ENCODE assay signal across 19 mouse cellular contexts in genomic region chr9:108687686-108688085, GRCm38 (mm10). TPM values are rescaled to one million over a fixed set of nuclear protein-coding genes. Genes with fewer than 3 reads are reported as not detected.
A peak's percentile ranks its signal among the peaks of the same experiment; 100 is the strongest.
DNase-seq lines count a peak whose midpoint lies in the region; ATAC-seq and TF ChIP-seq lines count a peak whose summit lies in the region.
"Had no signal": no experiment of that assay in that cellular context is flagged by ENCODE, and none has a peak within 500 bp of the region (broad histone marks: within the 10 kb centered on the region; RNA-seq: fewer than 3 reads in every experiment).

No protein-coding gene starts in this region.

- no peak for TF ChIP-seq CTCF in intestine, postnatal 0 days (IDR thresholded peaks at IDR 0.05; ENCODE audit: low read depth)

- H3K27me3 ChIP-seq in intestine, postnatal 0 days (replicated peaks; ENCODE audit: control insufficient read depth, insufficient read depth, low read length) = no peaks in the 10 kb centered on the region
- no peaks in the 10 kb centered on the region for H3K27me3 ChIP-seq in intestine, embryonic 16.5 days (replicated peaks; ENCODE audit: control insufficient read depth, insufficient read depth, low read length)
- peaks cover 19% of the 10 kb centered on the region for H3K27me3 ChIP-seq in midbrain, embryonic 10.5 days (ENCODE audit: low read depth, poor library complexity, severe bottlenecking)
- no peaks in the 10 kb centered on the region for H3K27me3 ChIP-seq in midbrain, embryonic 14.5 days (ENCODE audit: control insufficient read depth, insufficient read depth, low read length)
- no peaks in the 10 kb centered on the region for H3K27me3 ChIP-seq in myocyte (ENCODE audit: control insufficient read depth, insufficient read depth, insufficient read length)
- H3K27me3 ChIP-seq: embryonic facial prominence, embryonic 12.5 days; forebrain, embryonic 13.5 days; limb, embryonic 13.5 days; Patski had no signal

- H3K4me3 ChIP-seq in intestine, postnatal 0 days (ENCODE audit: low read depth, low read length) = no peak overlapping the region
- no peak overlapping the region for H3K4me3 ChIP-seq in intestine, embryonic 16.5 days (ENCODE audit: low read length)
- H3K4me3 ChIP-seq in midbrain, embryonic 10.5 days = no peak overlapping the region
- no peak overlapping the region for H3K4me3 ChIP-seq in midbrain, embryonic 14.5 days (replicated peaks; ENCODE audit: low read depth, low read length)
- no peak overlapping the region for H3K4me3 ChIP-seq in myocyte
- H3K4me3 ChIP-seq: embryonic facial prominence, embryonic 12.5 days; erythroblast, embryonic 14.5 days; forebrain, embryonic 13.5 days; limb, embryonic 13.5 days had no signal

- peak; percentile 56 to 81 for DNase-seq in adrenal gland, adult (ENCODE audit: inconsistent age in 2 of 2, low spot score in 1 of 2)
- DNase-seq in adrenal gland, postnatal 4 days (ENCODE audit: low spot score in 2 of 2) = no peak
- DNase-seq in midbrain, embryonic 10.5 days (ENCODE audit: low spot score) = no peak
- no peak for DNase-seq in midbrain, embryonic 14.5 days
- no peak for DNase-seq in kidney, postnatal 36 days
- DNase-seq: cerebellum, adult 9-11 months; gastrocnemius, postnatal 36 days; heart, postnatal 14 days; kidney, adult 11 months; right cerebral cortex, adult 18-20 months had no signal

- no peak overlapping the region for H3K9ac ChIP-seq in intestine, postnatal 0 days (ENCODE audit: low read depth, low read length)
- H3K9ac ChIP-seq in intestine, embryonic 16.5 days (ENCODE audit: low read depth, low read length) = no peak overlapping the region
- H3K9ac ChIP-seq in midbrain, embryonic 14.5 days (replicated peaks; ENCODE audit: low read length) = no peak overlapping the region
- H3K9ac ChIP-seq: embryonic facial prominence, embryonic 12.5 days; forebrain, embryonic 13.5 days; limb, embryonic 13.5 days had no signal

- no peak overlapping the region for H3ac ChIP-seq in myocyte (ENCODE audit: control insufficient read depth, insufficient read length)

- H3K4me1 ChIP-seq in intestine, postnatal 0 days (replicated peaks; ENCODE audit: control insufficient read depth, insufficient read depth, low read length) = peaks cover 10% of the 10 kb centered on the region
- peaks cover 33% of the 10 kb centered on the region for H3K4me1 ChIP-seq in intestine, embryonic 16.5 days (ENCODE audit: control insufficient read depth, insufficient read depth, low read length)
- H3K4me1 ChIP-seq in midbrain, embryonic 10.5 days = peaks cover 65% of the 10 kb centered on the region
- H3K4me1 ChIP-seq in midbrain, embryonic 14.5 days (ENCODE audit: control insufficient read depth, insufficient read depth, low read length) = peaks cover 16% of the 10 kb centered on the region

- 0 out of 2 replicates have a peak overlapping the region, but pooled peaks have one; percentile 35 for H3K27ac ChIP-seq in intestine, postnatal 0 days (ENCODE audit: low read depth, low read length)
- no peak overlapping the region for H3K27ac ChIP-seq in intestine, embryonic 16.5 days (ENCODE audit: low read length)
- H3K27ac ChIP-seq in midbrain, embryonic 10.5 days (replicated peaks) = peak overlapping the region; percentile 74; the same call in 1 of the 2 replicates
- H3K27ac ChIP-seq in midbrain, embryonic 14.5 days (replicated peaks; ENCODE audit: low read depth, low read length) = no peak overlapping the region
- H3K27ac ChIP-seq: embryonic facial prominence, embryonic 12.5 days; forebrain, embryonic 13.5 days; limb, embryonic 13.5 days had no signal

- no peak overlapping the region for H3K4me2 ChIP-seq in intestine, postnatal 0 days (replicated peaks; ENCODE audit: low read depth)
- H3K4me2 ChIP-seq in intestine, embryonic 16.5 days (ENCODE audit: low read depth, low read length) = no peak overlapping the region
- no peak overlapping the region for H3K4me2 ChIP-seq in midbrain, embryonic 14.5 days (ENCODE audit: low read length)
- peak overlapping the region; percentile 58 for H3K4me2 ChIP-seq in myocyte (ENCODE audit: low read depth)
- H3K4me2 ChIP-seq: embryonic facial prominence, embryonic 12.5 days; forebrain, embryonic 13.5 days; limb, embryonic 13.5 days had no signal

- peaks cover 19% of the 10 kb centered on the region for H3K36me3 ChIP-seq in intestine, postnatal 0 days (ENCODE audit: control insufficient read depth, insufficient read depth)
- H3K36me3 ChIP-seq in intestine, embryonic 16.5 days (ENCODE audit: control insufficient read depth, insufficient read depth, low read length) = no peaks in the 10 kb centered on the region
- H3K36me3 ChIP-seq in midbrain, embryonic 10.5 days = peaks cover 25% of the 10 kb centered on the region
- peaks cover 10% of the 10 kb centered on the region for H3K36me3 ChIP-seq in midbrain, embryonic 14.5 days (ENCODE audit: control insufficient read depth, insufficient read depth, low read length)
- H3K36me3 ChIP-seq in myocyte (ENCODE audit: control insufficient read depth, insufficient read depth) = no peaks in the 10 kb centered on the region

- no peak for ATAC-seq in intestine, postnatal 0 days
- ATAC-seq in intestine, embryonic 16.5 days = no peak
- ATAC-seq in midbrain, embryonic 14.5 days (ENCODE audit: low FRiP score, low TSS enrichment) = no peak
- ATAC-seq: forebrain, embryonic 13.5 days; hindbrain, embryonic 16.5 days; Patski had no signal

- H3K79me2 ChIP-seq in myocyte (ENCODE audit: control insufficient read depth, insufficient read depth) = peaks cover 3% of the 10 kb centered on the region

- WGBS in intestine, postnatal 0 days = 45% methylated on average over 2 of the region's 2 CpGs
- 70% methylated on average over 2 of the region's 2 CpGs for WGBS in intestine, embryonic 16.5 days
- 70% methylated on average over 2 of the region's 2 CpGs for WGBS in midbrain, embryonic 10.5 days
- WGBS in midbrain, embryonic 14.5 days = 71% methylated on average over 2 of the region's 2 CpGs

- TF ChIP-seq POLR2A in myocyte (IDR thresholded peaks at IDR 0.05; ENCODE audit: insufficient read length, low read depth) = no peak

- H3K9me3 ChIP-seq in intestine, postnatal 0 days (ENCODE audit: control insufficient read depth) = no peaks in the 10 kb centered on the region
- H3K9me3 ChIP-seq in intestine, embryonic 16.5 days (ENCODE audit: control insufficient read depth, low read length) = no peaks in the 10 kb centered on the region
- H3K9me3 ChIP-seq in midbrain, embryonic 10.5 days (replicated peaks) = no peaks in the 10 kb centered on the region
- no peaks in the 10 kb centered on the region for H3K9me3 ChIP-seq in midbrain, embryonic 14.5 days (ENCODE audit: control insufficient read depth, low read length)
- H3K9me3 ChIP-seq: embryonic facial prominence, embryonic 12.5 days; forebrain, embryonic 13.5 days; limb, embryonic 13.5 days had no signal

TF ChIP-seq in myocyte, 11 proteins besides CTCF, POLR2A, EP300 and RAD21:
- TF ChIP-seq E2F4 (IDR thresholded peaks at IDR 0.05; ENCODE audit: insufficient read depth) (no peak), MAX (IDR thresholded peaks at IDR 0.05; ENCODE audit: low read depth) (no peak), REST (IDR thresholded peaks at IDR 0.05; ENCODE audit: insufficient read depth, insufficient read length) (no peak), SRF (IDR thresholded peaks at IDR 0.05; ENCODE audit: control insufficient read depth, insufficient read length, low read depth) (no peak), TCF3 (IDR thresholded peaks at IDR 0.05; ENCODE audit: insufficient read length, low read depth) (no peak), MYOD1 (IDR thresholded peaks at IDR 0.05; ENCODE audit: control insufficient read depth in 1 of 3, insufficient read length in 2 of 3, low read depth in 2 of 3) (no peak), CEBPB (IDR thresholded peaks at IDR 0.05; ENCODE audit: insufficient read depth, poor library complexity, severe bottlenecking) (no peak), POLR2AphosphoS2 (IDR thresholded peaks at IDR 0.05; ENCODE audit: insufficient read length, low read depth) (no peak), MYOG (IDR thresholded peaks at IDR 0.05; ENCODE audit: control insufficient read depth in 1 of 3, insufficient read depth in 1 of 3, insufficient read length in 2 of 3, low read depth in 2 of 3) (no peak), USF1 (IDR thresholded peaks at IDR 0.05; ENCODE audit: low read depth) (no peak), TCF12 (IDR thresholded peaks at IDR 0.05; ENCODE audit: insufficient read depth, poor library complexity, severe bottlenecking) (no peak)

RNA-seq across cellular contexts. Expression of gene Prkar2a, which starts 1.4 kb away (rescaled TPM):
- 10 to 100 TPM; 43.9 to 47.9 TPM for total RNA-seq in adrenal gland, postnatal 4 days (2021)
- polyA plus RNA-seq in intestine, postnatal 0 days (2015; fragmentation: Nextera tagmentation; extraction: Ambion mirVana) = 28.3 and 31.8 TPM in 2 replicates
- polyA plus RNA-seq in intestine, embryonic 16.5 days (2015; fragmentation: Nextera tagmentation; extraction: Ambion mirVana) = 32.8 and 36.9 TPM in 2 replicates
- polyA plus RNA-seq in midbrain, embryonic 10.5 days (2016; fragmentation: Nextera tagmentation; extraction: Ambion mirVana) = 34.6 and 40.8 TPM in 2 replicates
- polyA plus RNA-seq in midbrain, embryonic 14.5 days (2014; fragmentation: Nextera tagmentation; extraction: Ambion mirVana) = 53.8 and 68.1 TPM in 2 replicates
- 21.5 TPM for polyA plus RNA-seq in myocyte (2012; fragmentation: generic; extraction: Trizol)

RNA-seq across cellular contexts. Expression of gene Slc25a20, which starts 25.8 kb away (rescaled TPM):
- 100 to 1,000 TPM in 1 of 2 experiments, 10 to 100 TPM in 1; 92.7 to 115 TPM for total RNA-seq in adrenal gland, postnatal 4 days (2021)
- polyA plus RNA-seq in intestine, postnatal 0 days (2015; fragmentation: Nextera tagmentation; extraction: Ambion mirVana) = 159 TPM in 2 replicates
- polyA plus RNA-seq in intestine, embryonic 16.5 days (2015; fragmentation: Nextera tagmentation; extraction: Ambion mirVana) = 111 and 117 TPM in 2 replicates
- polyA plus RNA-seq in midbrain, embryonic 10.5 days (2016; fragmentation: Nextera tagmentation; extraction: Ambion mirVana) = 34.5 and 36.2 TPM in 2 replicates
- polyA plus RNA-seq in midbrain, embryonic 14.5 days (2014; fragmentation: Nextera tagmentation; extraction: Ambion mirVana) = 26.8 and 33.8 TPM in 2 replicates
- polyA plus RNA-seq in myocyte (2012; fragmentation: generic; extraction: Trizol) = 27.7 TPM

RNA-seq across cellular contexts. Expression of gene Arih2, which starts 38.5 kb away (rescaled TPM):
- 10 to 100 TPM; 80.1 to 80.7 TPM for total RNA-seq in adrenal gland, postnatal 4 days (2021)
- polyA plus RNA-seq in intestine, postnatal 0 days (2015; fragmentation: Nextera tagmentation; extraction: Ambion mirVana) = 22.6 and 25.1 TPM in 2 replicates
- polyA plus RNA-seq in intestine, embryonic 16.5 days (2015; fragmentation: Nextera tagmentation; extraction: Ambion mirVana) = 41.2 and 42.9 TPM in 2 replicates
- polyA plus RNA-seq in midbrain, embryonic 10.5 days (2016; fragmentation: Nextera tagmentation; extraction: Ambion mirVana) = 66.8 and 72.6 TPM in 2 replicates
- polyA plus RNA-seq in midbrain, embryonic 14.5 days (2014; fragmentation: Nextera tagmentation; extraction: Ambion mirVana) = 37.6 and 45.3 TPM in 2 replicates
- 51.1 TPM for polyA plus RNA-seq in myocyte (2012; fragmentation: generic; extraction: Trizol)

Comparison
In these comparisons a context has a peak if more than half of its experiments do, and no peak if none do; other contexts are left out.
1. DNase-seq: peak in adrenal gland, adult (2 of 2); none in adrenal gland, postnatal 4 days (0 of 2), midbrain, embryonic 10.5 days (single experiment), midbrain, embryonic 14.5 days (single experiment) and kidney, postnatal 36 days (0 of 2).
2. H3K27ac ChIP-seq: peak in intestine, postnatal 0 days (single experiment) and midbrain, embryonic 10.5 days (single experiment); none in intestine, embryonic 16.5 days (single experiment) and midbrain, embryonic 14.5 days (single experiment).